Mouse (Mus musculus): ENCODE results near the gene Zfp976. TPM values are rescaled to one million over a fixed set of nuclear protein-coding genes. Genes with fewer than 3 reads are reported as not detected.
"Not testable (repeated sequence)": the region's sequence is repeated elsewhere in the genome, so short reads cannot be mapped to it uniquely, and the experiment has no call there.

The Zfp976 gene
- total RNA-seq (2015; ENCODE audit: low replicate concordance): 1.1 TPM in 1 of 2 replicates, not detected in the other
- not detected in 2 replicates for total RNA-seq (2017; ENCODE audit: low replicate concordance)

DNA sequence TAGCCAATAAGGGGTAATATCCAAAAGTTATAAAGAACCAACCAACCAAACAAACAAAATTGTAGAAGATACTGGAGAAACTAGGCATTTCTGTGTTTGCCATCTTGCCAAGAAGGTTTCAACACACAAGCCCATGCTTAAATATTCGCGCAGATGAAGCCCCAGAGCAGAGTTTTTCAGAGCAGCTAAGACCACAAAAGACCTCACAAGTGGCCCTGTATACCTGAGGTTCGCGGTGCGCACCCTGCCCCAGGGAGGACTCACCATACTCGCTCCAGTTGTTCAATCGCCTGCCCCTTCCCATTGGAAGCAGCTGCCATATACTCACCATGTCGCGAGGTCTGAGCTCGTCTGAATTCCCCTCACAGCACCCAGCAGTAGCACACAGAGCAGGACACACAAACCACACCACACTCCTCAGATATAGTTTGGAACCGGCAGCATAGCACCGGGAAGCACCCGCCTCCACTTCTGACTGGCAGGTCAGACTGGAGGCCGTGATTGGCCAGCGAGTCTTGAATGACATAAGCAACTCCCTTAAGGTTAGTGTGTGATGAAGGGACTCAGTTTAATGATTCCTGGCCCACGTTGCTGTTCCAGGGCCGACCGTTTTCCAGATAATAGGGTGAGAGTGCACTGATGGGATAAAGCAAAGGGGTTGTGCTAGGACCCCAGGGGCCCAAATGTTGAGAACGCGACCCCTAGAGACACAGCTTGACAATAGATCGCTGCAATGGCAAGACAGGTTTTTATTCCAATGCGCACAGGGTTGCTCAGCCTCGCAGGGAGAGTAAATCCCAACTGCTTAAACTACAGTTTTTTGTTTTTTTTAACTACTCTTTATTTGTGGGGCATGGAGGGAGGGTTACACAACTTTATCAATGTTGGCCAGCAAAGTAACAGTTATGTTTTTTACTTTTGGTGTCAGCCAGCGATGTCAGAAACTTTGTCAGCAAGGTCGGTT, at the start of gene Zfp976:
Gene Zfp976 (minus strand): TSS at position 437 of the 964 bp plus-strand sequence.
- peak; percentile 78 for ATAC-seq (replicated peaks; ENCODE audit: low FRiP score, poor library complexity, severe bottlenecking)

DNA sequence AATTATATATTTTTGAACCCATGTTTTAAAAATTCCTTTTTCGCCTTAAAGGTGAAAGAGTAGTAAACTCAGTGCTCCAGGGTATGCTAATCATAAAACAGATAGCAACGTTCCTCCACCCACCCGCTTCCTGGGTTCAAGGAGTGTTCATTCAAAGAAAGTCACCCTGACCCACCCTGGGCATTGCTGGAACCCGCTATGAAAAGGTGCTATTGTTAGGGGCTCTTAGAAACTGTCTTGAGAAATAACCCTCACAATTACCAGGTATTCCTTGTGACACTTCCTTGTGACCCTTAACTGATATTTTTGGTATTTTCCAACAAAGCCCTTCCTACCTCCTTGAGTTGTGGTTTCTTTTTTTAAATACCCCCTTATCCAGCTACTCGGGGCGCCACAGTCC, 37.7 kb upstream of the Zfp976 start:
- ATAC-seq (replicated peaks; ENCODE audit: low FRiP score, poor library complexity, severe bottlenecking): not testable (repeated sequence)

DNA sequence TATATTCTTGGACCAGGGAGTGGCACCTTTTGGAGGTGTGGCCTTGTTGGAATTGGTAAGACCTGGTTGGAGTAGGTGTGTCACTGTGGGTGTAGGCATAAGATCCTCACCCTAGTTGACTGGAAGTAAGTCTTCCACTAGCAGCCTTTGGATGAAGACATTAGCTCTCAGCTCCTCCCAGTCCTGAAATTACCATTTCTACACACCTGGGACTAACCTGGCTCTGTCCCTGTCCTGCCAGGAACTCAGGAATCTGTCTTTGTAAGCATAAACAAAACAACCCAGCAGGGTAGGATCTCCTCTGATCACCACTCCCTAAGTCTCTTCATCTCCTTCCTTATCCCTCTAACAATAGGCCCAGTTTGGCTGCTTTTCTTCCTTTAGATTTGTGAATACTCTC, 37.3 kb upstream of the Zfp976 start:
- not testable (repeated sequence) for ATAC-seq (replicated peaks; ENCODE audit: low FRiP score, poor library complexity, severe bottlenecking)

DNA sequence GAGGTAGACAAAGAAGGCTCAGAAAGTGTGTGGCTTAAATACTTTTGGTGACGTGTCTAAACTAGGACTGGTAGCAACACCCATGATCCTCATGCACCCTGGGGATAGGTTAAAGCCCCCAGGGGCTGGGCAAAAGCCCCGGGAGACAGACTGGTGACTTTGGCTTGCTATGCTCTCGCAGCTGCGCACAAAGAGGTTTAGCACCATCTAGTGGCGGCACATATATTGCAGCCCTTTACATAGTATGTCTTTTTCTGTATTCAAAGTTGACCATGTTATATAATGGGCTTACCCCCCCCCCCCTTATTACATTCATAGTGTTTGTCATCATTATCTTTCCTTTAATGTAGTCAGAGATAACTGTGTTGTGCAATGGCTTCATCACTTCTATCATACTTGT, 17.8 kb upstream of the Zfp976 start:
- ATAC-seq (replicated peaks; ENCODE audit: low FRiP score, poor library complexity, severe bottlenecking): not testable (repeated sequence)

DNA sequence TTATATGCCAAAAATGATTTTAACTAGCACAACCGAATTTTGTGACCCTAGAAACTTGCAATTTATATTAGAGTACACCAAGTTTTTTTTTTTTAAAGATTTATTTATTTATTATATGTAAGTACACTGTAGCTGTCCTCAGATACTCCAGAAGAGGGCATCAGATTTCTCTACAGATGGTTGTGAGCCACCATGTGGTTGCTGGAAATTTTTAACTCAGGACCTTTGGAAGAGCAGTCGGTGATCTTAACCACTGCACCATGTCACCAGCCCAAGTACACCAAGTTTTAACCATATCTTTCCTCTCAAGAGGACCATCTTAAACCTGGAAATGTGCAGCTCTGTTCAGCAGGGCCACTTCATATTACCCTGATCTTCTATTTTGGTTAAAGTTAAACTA, 12.8 kb upstream of the Zfp976 start:
- ATAC-seq (replicated peaks; ENCODE audit: low FRiP score, poor library complexity, severe bottlenecking): not testable (repeated sequence)

DNA sequence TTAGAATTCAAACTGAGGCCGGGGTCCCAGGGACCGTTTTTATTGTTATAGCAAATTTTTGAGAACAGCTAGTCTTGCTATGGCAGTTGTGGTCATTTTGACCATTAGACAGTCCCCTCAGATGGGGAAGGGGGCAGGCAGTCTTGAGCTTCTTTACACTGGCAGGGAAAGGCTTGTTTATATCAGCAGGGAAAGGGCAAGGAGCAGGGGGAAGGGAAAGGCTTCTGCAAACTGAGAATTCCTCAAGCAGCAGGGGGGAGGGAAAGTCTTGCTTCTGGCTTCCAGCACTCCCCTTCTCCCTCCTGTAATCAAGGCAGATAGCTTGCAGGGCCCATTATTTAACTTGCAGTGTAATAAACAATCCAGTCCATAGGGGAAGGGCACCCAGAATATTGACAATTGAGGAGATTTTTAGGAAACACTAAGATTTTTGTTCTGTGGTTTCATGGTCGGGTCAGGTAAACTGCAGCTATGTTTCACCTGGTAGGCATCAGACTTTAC, 782 bp upstream of the Zfp976 start:
- ATAC-seq (replicated peaks; ENCODE audit: low FRiP score, poor library complexity, severe bottlenecking): not testable (repeated sequence)

DNA sequence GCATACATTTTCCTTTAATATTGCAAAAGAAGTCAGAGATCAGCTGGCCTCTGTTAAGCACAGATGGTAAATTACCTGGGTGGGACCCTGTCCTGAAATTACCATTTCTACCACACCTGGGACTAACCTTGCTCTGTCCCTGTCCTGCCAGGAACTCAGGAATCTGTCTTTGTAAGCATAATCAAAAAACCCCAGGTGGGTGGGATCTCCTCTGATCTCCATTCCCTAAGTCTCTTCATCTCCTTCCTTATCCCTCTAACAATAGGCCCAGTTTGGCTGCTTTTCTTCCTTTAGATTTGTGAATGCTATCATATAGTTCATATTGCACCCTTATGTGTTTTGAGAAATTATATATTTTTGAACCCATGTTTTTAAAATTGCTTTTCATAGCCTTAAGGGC, 11.4 kb downstream of the Zfp976 start:
- ATAC-seq (replicated peaks; ENCODE audit: low FRiP score, poor library complexity, severe bottlenecking): not testable (repeated sequence)

DNA sequence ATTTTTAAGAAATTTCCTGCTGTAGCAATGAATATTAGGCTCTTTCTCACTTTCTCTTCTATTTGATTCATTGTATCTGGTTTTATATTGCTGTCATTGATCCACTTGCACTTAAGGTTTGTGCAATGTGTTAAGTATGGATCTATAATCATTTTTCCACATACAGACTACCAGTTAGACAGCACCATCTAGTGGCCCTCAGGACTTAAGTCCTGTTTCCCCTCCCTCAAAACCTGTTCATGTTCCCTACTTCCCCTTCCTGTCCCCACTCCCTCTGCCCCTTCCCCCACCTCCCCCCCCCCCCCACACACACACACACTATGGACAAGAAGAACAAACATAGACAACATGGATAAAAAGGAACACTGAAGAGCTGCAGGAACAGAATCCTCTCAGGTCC, 46.7 kb downstream of the Zfp976 start:
- ATAC-seq (replicated peaks; ENCODE audit: low FRiP score, poor library complexity, severe bottlenecking): not testable (repeated sequence)

DNA sequence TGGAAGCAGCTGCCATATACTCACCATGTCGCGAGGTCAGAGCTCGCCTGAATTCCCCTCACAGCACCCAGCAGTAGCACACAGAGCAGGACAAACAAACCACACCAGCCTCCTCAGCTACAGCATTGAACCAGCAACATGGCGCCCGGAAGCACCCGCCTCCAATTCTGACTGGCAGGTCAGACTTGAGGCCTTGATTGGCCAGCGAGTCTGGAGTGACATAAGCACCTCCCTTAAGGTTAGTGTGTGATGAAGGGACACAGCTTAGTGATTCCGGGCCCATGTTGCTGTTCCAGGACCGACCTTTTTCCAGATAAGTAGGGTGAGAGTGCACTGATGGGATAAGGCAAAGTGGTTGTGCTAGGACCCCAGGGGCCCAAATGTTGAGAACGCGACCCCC, 50.0 kb downstream of the Zfp976 start, which contains the start of gene Zfp977:
Gene Zfp977 (minus strand): TSS at position 135 of the 400 bp plus-strand sequence.
- not testable (repeated sequence) for ATAC-seq (replicated peaks; ENCODE audit: low FRiP score, poor library complexity, severe bottlenecking)

DNA sequence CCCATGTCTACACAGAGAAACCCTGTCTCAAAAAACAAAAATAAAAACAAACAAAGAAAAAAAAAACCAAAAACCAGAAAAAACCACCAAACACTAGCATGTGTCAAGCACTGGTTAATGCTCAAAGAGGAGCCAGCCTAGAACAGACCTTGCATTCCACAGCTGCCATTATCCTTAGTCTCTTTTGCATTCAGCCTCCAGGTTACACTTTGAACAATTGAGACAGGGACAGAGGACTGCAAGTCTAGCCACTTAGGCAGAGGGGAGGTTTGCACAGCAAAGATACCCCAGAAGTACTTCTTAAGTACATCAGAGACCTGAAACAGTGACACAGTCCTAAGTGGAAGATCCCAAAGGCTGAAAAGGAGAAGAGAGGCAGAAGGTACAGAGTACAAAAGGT, 51.1 kb downstream of the Zfp976 start:
- ATAC-seq (replicated peaks; ENCODE audit: low FRiP score, poor library complexity, severe bottlenecking): not testable (repeated sequence)

DNA sequence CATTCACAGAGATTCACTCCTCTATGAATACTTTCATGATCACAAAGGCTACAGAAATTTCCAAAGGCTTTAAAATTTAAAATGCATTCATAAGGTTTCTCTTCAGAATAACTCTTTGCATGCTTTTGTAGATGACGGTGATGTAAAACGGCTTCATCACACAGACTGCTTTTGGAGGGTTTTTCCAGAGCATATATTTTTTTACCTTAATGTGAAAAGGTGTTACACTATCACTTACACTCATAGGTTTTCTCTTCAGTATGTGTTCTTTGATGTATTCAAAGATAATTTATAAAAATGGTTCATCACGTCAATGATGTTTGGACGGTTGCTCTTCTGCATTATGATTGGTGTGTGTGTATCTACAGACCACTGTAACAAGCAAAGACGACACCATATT, 63.9 kb downstream of the Zfp976 start, which contains the start of gene Gm21028:
Gene Gm21028 (minus strand): TSS at position 101 of the 400 bp plus-strand sequence.
- ATAC-seq (replicated peaks; ENCODE audit: low FRiP score, poor library complexity, severe bottlenecking): no peak

Other genes with a start within 250 kb of the Zfp976 start
- gene 4933421I07Rik, start 194.5 kb downstream of the Zfp976 start, total RNA-seq (2015; ENCODE audit: low replicate concordance): not detected in 2 replicates
- gene 4933421I07Rik, start 194.5 kb downstream of the Zfp976 start, total RNA-seq (2017; ENCODE audit: low replicate concordance): not detected in 2 replicates
- 15.1 and 15.5 TPM in 2 replicates for gene Zfp141, start 136.8 kb downstream of the Zfp976 start, total RNA-seq (2015; ENCODE audit: low replicate concordance)
- 1.7 and 12.8 TPM in 2 replicates for gene Zfp141, start 136.8 kb downstream of the Zfp976 start, total RNA-seq (2017; ENCODE audit: low replicate concordance)
- gene Gm21028, start 64.0 kb downstream of the Zfp976 start, total RNA-seq (2015; ENCODE audit: low replicate concordance): not detected in 2 replicates
- gene Gm21028, start 64.0 kb downstream of the Zfp976 start, total RNA-seq (2017; ENCODE audit: low replicate concordance): not detected in 2 replicates
- not detected in 2 replicates for gene Zfp977, start 50.0 kb downstream of the Zfp976 start, total RNA-seq (2015; ENCODE audit: low replicate concordance)
- not detected in 2 replicates for gene Zfp977, start 50.0 kb downstream of the Zfp976 start, total RNA-seq (2017; ENCODE audit: low replicate concordance)
- gene Zfp975, start 50.2 kb upstream of the Zfp976 start, total RNA-seq (2015; ENCODE audit: low replicate concordance): 1.7 and 1.8 TPM in 2 replicates
- 0.51 TPM in 1 of 2 replicates, not detected in the other for gene Zfp975, start 50.2 kb upstream of the Zfp976 start, total RNA-seq (2017; ENCODE audit: low replicate concordance)
- gene Gm17067, start 84.4 kb upstream of the Zfp976 start, total RNA-seq (2015; ENCODE audit: low replicate concordance): not detected in 2 replicates
- gene Gm17067, start 84.4 kb upstream of the Zfp976 start, total RNA-seq (2017; ENCODE audit: low replicate concordance): not detected in 2 replicates
- not detected in 2 replicates for gene Vmn2r62, start 150.9 kb upstream of the Zfp976 start, total RNA-seq (2015; ENCODE audit: low replicate concordance)
- gene Vmn2r62, start 150.9 kb upstream of the Zfp976 start, total RNA-seq (2017; ENCODE audit: low replicate concordance): not detected in 2 replicates
- gene Gm2381, start 224.6 kb upstream of the Zfp976 start, total RNA-seq (2015; ENCODE audit: low replicate concordance): not detected in 2 replicates
- not detected in 2 replicates for gene Gm2381, start 224.6 kb upstream of the Zfp976 start, total RNA-seq (2017; ENCODE audit: low replicate concordance)